ENCODE assay signal across 11 mouse cellular contexts in genomic region chr19:41952287-41952686, GRCm38 (mm10). TPM values are rescaled to one million over a fixed set of nuclear protein-coding genes. Genes with fewer than 3 reads are reported as not detected.
DNase-seq lines count a peak whose midpoint lies in the region; ATAC-seq and TF ChIP-seq lines count a peak whose summit lies in the region.
"Had no signal": no experiment of that assay in that cellular context is flagged by ENCODE, and none has a peak within 500 bp of the region (broad histone marks: within the 10 kb centered on the region; RNA-seq: fewer than 3 reads in every experiment).

No protein-coding gene starts in this region.

- 84% methylated on average over 4 of the region's 4 CpGs for WGBS in hindbrain, embryonic 11.5 days

- no peak for TF ChIP-seq EP300 in CH12.LX (IDR thresholded peaks at IDR 0.05; ENCODE audit: low read length)

- dilution Hi-C loops in CH12.LX (cut with MboI; ENCODE audit: extremely low pct_ligation_motif_present, extremely low pct_unique_long_range_greater_than_20kb, low sequenced_read_pairs), result no loop called here

- TF ChIP-seq CTCF in CH12.LX (conservative IDR thresholded peaks at IDR 0.05 in 1 of 2, IDR thresholded peaks at IDR 0.05 in 1 of 2; ENCODE audit: low read depth in 2 of 2, low read length in 2 of 2), result peak in 1 of 2 experiments; percentile 47; a peak in 2 of 4 replicates

- in situ Hi-C loops in CH12.LX (cut with MboI; ENCODE audit: low pct_ligation_motif_present, low pct_unique_long_range_greater_than_20kb, low sequenced_read_pairs), result no loop called here

- peak; percentile 8 to 21 for DNase-seq in adrenal gland, postnatal 36 days
- no peak for DNase-seq in adrenal gland, adult 18-20 months (ENCODE audit: low spot score in 2 of 2)
- DNase-seq in layer of hippocampus, postnatal 14 days (ENCODE audit: low spot score in 2 of 2), result peak; percentile 13 to 27
- DNase-seq in layer of hippocampus, postnatal 25 days (ENCODE audit: extremely low spot score in 1 of 2, low spot score in 1 of 2), result no peak
- peak; percentile 27 for DNase-seq in CH12.LX (ENCODE audit: extremely low read depth)
- peak; percentile 15 for DNase-seq in induced T-regulatory cell, adult 2 months (ENCODE audit: low read depth)
- DNase-seq in hindbrain, embryonic 11.5 days (ENCODE audit: low spot score), result no peak
- no peak for DNase-seq in yolk sac, embryonic 10.5 days (ENCODE audit: low spot score)
- DNase-seq: cerebellum, adult 18-20 months; right cerebral cortex, postnatal 4 days had no signal

- H3K9ac ChIP-seq in CH12.LX (ENCODE audit: insufficient read depth, low read depth), result no peak overlapping the region
- H3K9ac ChIP-seq in hindbrain, embryonic 11.5 days (ENCODE audit: low read depth, low read length), result no peak overlapping the region
- H3K9ac ChIP-seq: forebrain, embryonic 12.5 days had no signal

- no peak for ATAC-seq in hindbrain, embryonic 11.5 days (ENCODE audit: low FRiP score)

- no peaks in the 10 kb centered on the region for H3K27me3 ChIP-seq in CH12.LX (replicated peaks)
- no peaks in the 10 kb centered on the region for H3K27me3 ChIP-seq in hindbrain, embryonic 11.5 days (ENCODE audit: control insufficient read depth, insufficient read depth, low read length)
- H3K27me3 ChIP-seq: forebrain, embryonic 12.5 days had no signal

- H3K36me3 ChIP-seq in CH12.LX (replicated peaks in 1 of 2; ENCODE audit: control insufficient read depth in 1 of 2, insufficient read depth in 1 of 2, low read length in 1 of 2), result peaks cover 87 to 98% of the 10 kb centered on the region in 2 experiments
- peaks cover 22% of the 10 kb centered on the region for H3K36me3 ChIP-seq in hindbrain, embryonic 11.5 days (ENCODE audit: control insufficient read depth, insufficient read depth, low read length)

- no peaks in the 10 kb centered on the region for H3K79me2 ChIP-seq in CH12.LX (replicated peaks; ENCODE audit: control insufficient read depth, extremely low read depth, insufficient read depth, poor library complexity, severe bottlenecking)

- TF ChIP-seq RAD21 in CH12.LX (IDR thresholded peaks at IDR 0.05; ENCODE audit: low read depth, low read length), result peak; percentile 26

- H3K27ac ChIP-seq in CH12.LX (ENCODE audit: insufficient read depth, low read depth), result no peak overlapping the region
- no peak overlapping the region for H3K27ac ChIP-seq in hindbrain, embryonic 11.5 days (ENCODE audit: low read depth, low read length)
- H3K27ac ChIP-seq: forebrain, embryonic 12.5 days had no signal

- H3K4me3 ChIP-seq in CH12.LX (replicated peaks in 1 of 3; ENCODE audit: low read depth in 2 of 3, low read length in 2 of 3, poor library complexity in 1 of 3), result no peak overlapping the region
- H3K4me3 ChIP-seq in hindbrain, embryonic 11.5 days (ENCODE audit: low read depth, low read length), result no peak overlapping the region
- H3K4me3 ChIP-seq: forebrain, embryonic 12.5 days had no signal

- no peaks in the 10 kb centered on the region for H3K9me3 ChIP-seq in CH12.LX (replicated peaks; ENCODE audit: low read length)
- H3K9me3 ChIP-seq in hindbrain, embryonic 11.5 days (ENCODE audit: control insufficient read depth, low read length), result no peaks in the 10 kb centered on the region
- H3K9me3 ChIP-seq: forebrain, embryonic 12.5 days had no signal

- no peak overlapping the region for H3K4me2 ChIP-seq in CH12.LX (ENCODE audit: insufficient read depth, low read depth, poor library complexity, severe bottlenecking)
- no peak overlapping the region for H3K4me2 ChIP-seq in hindbrain, embryonic 11.5 days (replicated peaks; ENCODE audit: low read depth, low read length)
- H3K4me2 ChIP-seq: forebrain, embryonic 12.5 days had no signal

- H3K4me1 ChIP-seq in CH12.LX (ENCODE audit: control insufficient read depth in 1 of 2, insufficient read depth in 2 of 2), result no peaks in the 10 kb centered on the region
- no peaks in the 10 kb centered on the region for H3K4me1 ChIP-seq in hindbrain, embryonic 11.5 days (replicated peaks; ENCODE audit: control insufficient read depth, insufficient read depth, low read length)
- H3K4me1 ChIP-seq: forebrain, embryonic 12.5 days had no signal

- TF ChIP-seq POLR2A in CH12.LX (IDR thresholded peaks at IDR 0.05; ENCODE audit: low read depth, low read length), result no peak

TF ChIP-seq in CH12.LX, 34 proteins besides CTCF, POLR2A, EP300 and RAD21:
- no peak for TF ChIP-seq KAT2A (IDR thresholded peaks at IDR 0.05; ENCODE audit: insufficient replicate concordance, low read length)
- TF ChIP-seq SMC3 (IDR thresholded peaks at IDR 0.05; ENCODE audit: low read depth, low read length), result peak; percentile 38

RNA-seq across cellular contexts. Expression of gene Zdhhc16, which starts 19.0 kb away (rescaled TPM):
- total RNA-seq in adrenal gland, postnatal 36 days (2021), result 10 to 100 TPM; 30.1 to 30.9 TPM
- 10 to 100 TPM; 26.3 to 29.6 TPM for total RNA-seq in adrenal gland, adult 18-20 months (2021)
- total RNA-seq in layer of hippocampus, postnatal 14 days (2021), result 10 to 100 TPM; 53.1 to 56.1 TPM
- total RNA-seq in layer of hippocampus, postnatal 25 days (2021), result 10 to 100 TPM; 46.4 to 50.9 TPM
- total RNA-seq in CH12.LX (2012; rRNA removed) (45.5 and 49.6 TPM in 2 replicates), CH12.LX (2014; rRNA removed) (29.9 and 30.3 TPM in 2 replicates)
- polyA plus RNA-seq in CH12.LX (2012; ENCODE audit: insufficient read length, low read depth), result 51.1 and 54.3 TPM in 2 replicates
- polyA plus RNA-seq in hindbrain, embryonic 11.5 days (2014; fragmentation: Nextera tagmentation; extraction: Ambion mirVana), result 59.0 and 59.1 TPM in 2 replicates

RNA-seq across cellular contexts. Expression of gene Exosc1, which starts 19.1 kb away (rescaled TPM):
- total RNA-seq in adrenal gland, postnatal 36 days (2021), result 10 to 100 TPM; 28.3 to 31.7 TPM
- total RNA-seq in adrenal gland, adult 18-20 months (2021), result 10 to 100 TPM; 25.8 to 26.8 TPM
- total RNA-seq in layer of hippocampus, postnatal 14 days (2021), result 10 to 100 TPM; 26.1 to 26.7 TPM
- total RNA-seq in layer of hippocampus, postnatal 25 days (2021), result 10 to 100 TPM; 28.3 to 32.4 TPM
- total RNA-seq in CH12.LX (2012; rRNA removed) (56.6 and 70.0 TPM in 2 replicates), CH12.LX (2014; rRNA removed) (68.6 and 72.6 TPM in 2 replicates)
- 109 TPM in 2 replicates for polyA plus RNA-seq in CH12.LX (2012; ENCODE audit: insufficient read length, low read depth)
- polyA plus RNA-seq in hindbrain, embryonic 11.5 days (2014; fragmentation: Nextera tagmentation; extraction: Ambion mirVana), result 77.2 and 83.2 TPM in 2 replicates

RNA-seq across cellular contexts. Expression of gene Mms19, which starts 28.7 kb away (rescaled TPM):
- total RNA-seq in adrenal gland, postnatal 36 days (2021), result 10 to 100 TPM; 20.2 to 23.9 TPM
- 10 to 100 TPM; 17.3 to 22.1 TPM for total RNA-seq in adrenal gland, adult 18-20 months (2021)
- total RNA-seq in layer of hippocampus, postnatal 14 days (2021), result 10 to 100 TPM; 29.2 to 37.6 TPM
- total RNA-seq in layer of hippocampus, postnatal 25 days (2021), result 10 to 100 TPM; 28.6 to 42.0 TPM
- total RNA-seq in CH12.LX (2012; rRNA removed) (26.2 and 32.1 TPM in 2 replicates), CH12.LX (2014; rRNA removed) (34.4 and 43.3 TPM in 2 replicates)
- 36.5 and 46.3 TPM in 2 replicates for polyA plus RNA-seq in CH12.LX (2012; ENCODE audit: insufficient read length, low read depth)
- 32.5 and 32.6 TPM in 2 replicates for polyA plus RNA-seq in hindbrain, embryonic 11.5 days (2014; fragmentation: Nextera tagmentation; extraction: Ambion mirVana)

RNA-seq across cellular contexts. Expression of gene Ubtd1, which starts 29.3 kb away (rescaled TPM):
- 10 to 100 TPM; 17.1 to 17.5 TPM for total RNA-seq in adrenal gland, postnatal 36 days (2021)
- total RNA-seq in adrenal gland, adult 18-20 months (2021), result 10 to 100 TPM; 16.4 to 17.4 TPM
- total RNA-seq in layer of hippocampus, postnatal 14 days (2021), result 10 to 100 TPM; 15.6 to 17.0 TPM
- total RNA-seq in layer of hippocampus, postnatal 25 days (2021), result 10 to 100 TPM; 13.7 to 14.0 TPM
- total RNA-seq in CH12.LX (2012; rRNA removed) (3.1 and 3.6 TPM in 2 replicates), CH12.LX (2014; rRNA removed) (3.1 and 3.4 TPM in 2 replicates)
- polyA plus RNA-seq in CH12.LX (2012; ENCODE audit: insufficient read length, low read depth), result 5.5 and 5.8 TPM in 2 replicates
- 6.5 and 7.7 TPM in 2 replicates for polyA plus RNA-seq in hindbrain, embryonic 11.5 days (2014; fragmentation: Nextera tagmentation; extraction: Ambion mirVana)

RNA-seq across cellular contexts. Expression of gene Pgam1, which starts 40.6 kb away (rescaled TPM):
- total RNA-seq in adrenal gland, postnatal 36 days (2021), result 100 to 1,000 TPM; 791 to 814 TPM
- total RNA-seq in adrenal gland, adult 18-20 months (2021), result 100 to 1,000 TPM; 774 to 926 TPM
- 100 to 1,000 TPM; 569 to 570 TPM for total RNA-seq in layer of hippocampus, postnatal 14 days (2021)
- total RNA-seq in layer of hippocampus, postnatal 25 days (2021), result 100 to 1,000 TPM; 510 to 584 TPM
- total RNA-seq in CH12.LX (2012; rRNA removed) (736 and 928 TPM in 2 replicates), CH12.LX (2014; rRNA removed) (1,480 and 1,507 TPM in 2 replicates)
- polyA plus RNA-seq in CH12.LX (2012; ENCODE audit: insufficient read length, low read depth), result 870 and 932 TPM in 2 replicates
- 767 and 789 TPM in 2 replicates for polyA plus RNA-seq in hindbrain, embryonic 11.5 days (2014; fragmentation: Nextera tagmentation; extraction: Ambion mirVana)

Comparison
In these comparisons a context has a peak if more than half of its experiments do, and no peak if none do; other contexts are left out.
1. DNase-seq: peak in adrenal gland, postnatal 36 days (2 of 2), layer of hippocampus, postnatal 14 days (2 of 2), CH12.LX (single experiment) and induced T-regulatory cell, adult 2 months (single experiment); none in adrenal gland, adult 18-20 months (0 of 2), layer of hippocampus, postnatal 25 days (0 of 2), hindbrain, embryonic 11.5 days (single experiment) and yolk sac, embryonic 10.5 days (single experiment).